ENCODE assay signal across 30 mouse cellular contexts in genomic region chr8:35136643-35137042, GRCm38 (mm10).
DNase-seq lines count a peak whose midpoint lies in the region; ATAC-seq and TF ChIP-seq lines count a peak whose summit lies in the region.
"Had no signal": no experiment of that assay in that cellular context is flagged by ENCODE, and none has a peak within 500 bp of the region (broad histone marks: within the 10 kb centered on the region; RNA-seq: fewer than 3 reads in every experiment).

No protein-coding gene starts in this region.

- H3K9me3 ChIP-seq in hindbrain, embryonic 16.5 days (ENCODE audit: control insufficient read depth, low read length), result no peaks in the 10 kb centered on the region
- H3K9me3 ChIP-seq: embryonic facial prominence, embryonic 10.5 days; embryonic facial prominence, embryonic 13.5 days; forebrain, embryonic 12.5 days; forebrain, embryonic 15.5 days; heart, embryonic 10.5 days; heart, embryonic 13.5 days had no signal

- no peak for TF ChIP-seq POLR2A in liver, adult 2 months (IDR thresholded peaks at IDR 0.05; ENCODE audit: extremely low read depth, insufficient read depth, low read length)

- H3K27ac ChIP-seq in liver, adult 2 months (replicated peaks; ENCODE audit: insufficient read depth, low read depth, low read length), result no peak overlapping the region
- H3K27ac ChIP-seq in hindbrain, embryonic 16.5 days (ENCODE audit: low read depth, low read length), result no peak overlapping the region
- H3K27ac ChIP-seq: embryonic facial prominence, embryonic 10.5 days; embryonic facial prominence, embryonic 13.5 days; forebrain, embryonic 12.5 days; forebrain, embryonic 15.5 days; heart, embryonic 10.5 days; heart, embryonic 13.5 days; hindbrain, embryonic 14.5 days had no signal

- no peaks in the 10 kb centered on the region for H3K27me3 ChIP-seq in liver, adult 2 months (ENCODE audit: control insufficient read depth, insufficient read depth, low read length)
- H3K27me3 ChIP-seq in hindbrain, embryonic 16.5 days (replicated peaks; ENCODE audit: control insufficient read depth, insufficient read depth, low read length), result no peaks in the 10 kb centered on the region
- H3K27me3 ChIP-seq: CH12.LX; embryonic facial prominence, embryonic 13.5 days; forebrain, embryonic 12.5 days; forebrain, embryonic 15.5 days; heart, embryonic 13.5 days; Patski had no signal

- H3K4me1 ChIP-seq in liver, adult 2 months (ENCODE audit: control insufficient read depth, insufficient read depth, low read length), result no peaks in the 10 kb centered on the region
- H3K4me1 ChIP-seq in hindbrain, embryonic 16.5 days (ENCODE audit: control insufficient read depth, insufficient read depth, low read depth, low read length), result no peaks in the 10 kb centered on the region
- H3K4me1 ChIP-seq: embryonic facial prominence, embryonic 10.5 days; embryonic facial prominence, embryonic 13.5 days; forebrain, embryonic 12.5 days; forebrain, embryonic 15.5 days; heart, embryonic 10.5 days had no signal

- no peak overlapping the region for H3K4me3 ChIP-seq in liver, adult 2 months (ENCODE audit: insufficient read depth, low read depth, low read length)
- no peak overlapping the region for H3K4me3 ChIP-seq in hindbrain, embryonic 16.5 days (ENCODE audit: low read length)
- H3K4me3 ChIP-seq: embryonic facial prominence, embryonic 10.5 days; embryonic facial prominence, embryonic 13.5 days; erythroblast, embryonic 14.5 days; forebrain, embryonic 12.5 days; forebrain, embryonic 15.5 days; heart, embryonic 10.5 days; heart, embryonic 13.5 days had no signal

- no peak overlapping the region for H3K9ac ChIP-seq in liver, adult 2 months (ENCODE audit: low read depth, low read length)
- H3K9ac ChIP-seq in hindbrain, embryonic 16.5 days (ENCODE audit: low read depth, low read length), result no peak overlapping the region
- H3K9ac ChIP-seq: embryonic facial prominence, embryonic 13.5 days; forebrain, embryonic 12.5 days; forebrain, embryonic 15.5 days; heart, embryonic 13.5 days; hindbrain, embryonic 14.5 days had no signal

- no peaks in the 10 kb centered on the region for H3K36me3 ChIP-seq in liver, adult 2 months (ENCODE audit: control insufficient read depth, insufficient read depth, low read length)
- no peaks in the 10 kb centered on the region for H3K36me3 ChIP-seq in hindbrain, embryonic 16.5 days (ENCODE audit: control insufficient read depth, insufficient read depth, low read length)
- H3K36me3 ChIP-seq: embryonic facial prominence, embryonic 10.5 days; embryonic facial prominence, embryonic 13.5 days; forebrain, embryonic 12.5 days; forebrain, embryonic 15.5 days; G1E; heart, embryonic 10.5 days; heart, embryonic 13.5 days had no signal

- DNase-seq in liver, adult 2 months (ENCODE audit: extremely low read depth, low read depth, low spot score), result peak; percentile 6
- DNase-seq in liver, result no peak
- no peak for DNase-seq in adrenal gland, adult 18-20 months (ENCODE audit: low spot score in 2 of 2)
- DNase-seq in adrenal gland, postnatal 36 days, result no peak
- DNase-seq: adrenal gland, adult 2 months; adrenal gland, postnatal 14 days; B cell, adult 2 months; cerebellum, adult 11 months; cerebellum, adult 2 months; cerebellum, adult 9-11 months; cerebellum, postnatal 25 days; embryo, embryonic 11 days; gastrocnemius, postnatal 25 days; heart, adult 18-20 months; heart, postnatal 14 days; heart, postnatal 4 days had no signal

- TF ChIP-seq CTCF in liver, adult 2 months (IDR thresholded peaks at IDR 0.05; ENCODE audit: low read depth, low read length), result no peak

- peak; percentile 82 for ATAC-seq in granulocyte monocyte progenitor cell, adult 5-6 weeks (replicated peaks; ENCODE audit: poor library complexity, severe bottlenecking)
- ATAC-seq in megakaryocyte progenitor cell, adult 5-6 weeks (replicated peaks; ENCODE audit: poor library complexity), result peak; percentile 70
- ATAC-seq in hindbrain, embryonic 16.5 days, result no peak
- ATAC-seq: forebrain, embryonic 15.5 days; Patski had no signal

- no peaks in the 10 kb centered on the region for H3K79me2 ChIP-seq in liver, adult 2 months (ENCODE audit: control insufficient read depth, insufficient read depth, low read length)

- 83% methylated on average over 3 of the region's 3 CpGs for WGBS in liver, adult 2 months
- WGBS in hindbrain, embryonic 16.5 days, result 86% methylated on average over 3 of the region's 3 CpGs

- H3K4me2 ChIP-seq in hindbrain, embryonic 16.5 days (ENCODE audit: low read length), result no peak overlapping the region
- H3K4me2 ChIP-seq: embryonic facial prominence, embryonic 13.5 days; forebrain, embryonic 12.5 days; forebrain, embryonic 15.5 days; heart, embryonic 13.5 days; hindbrain, embryonic 14.5 days had no signal
